Mouse (Mus musculus) olfactory bulb, adult 2 months (tissue): ENCODE measurements around the gene Lrrc8b. TPM values are rescaled to one million over a fixed set of nuclear protein-coding genes. Genes with fewer than 3 reads are reported as not detected.

Experiments used
- H3K27ac ChIP-seq: fragments of 200-500 bp; 2 replicates; pipeline ENCODE4 v1.5.1; 2012; ENCODE audit warnings: low read depth, low read length; ENCODE audit not compliant: insufficient read depth
- H3K4me1 ChIP-seq: fragments of 200-500 bp; 2 replicates; pipeline ENCODE4 v1.6.1; 2012; ENCODE audit warnings: low read length; ENCODE audit not compliant: control insufficient read depth, insufficient read depth
- H3K4me3 ChIP-seq: fragments of 200-500 bp; 2 replicates; pipeline ENCODE4 v1.5.1; 2012; ENCODE audit warnings: mild to moderate bottlenecking, low read depth, low read length, moderate library complexity; ENCODE audit not compliant: insufficient read depth
- CTCF ChIP-seq: fragments of 200-500 bp; IDR thresholded peaks from 2 replicates; pipeline ENCODE4 v1.5.1; 2012; ENCODE audit warnings: low read depth, mild to moderate bottlenecking, low read length, moderate library complexity; ENCODE audit not compliant: insufficient read depth
- POLR2A ChIP-seq: fragments of 200-500 bp; IDR thresholded peaks from 2 replicates; pipeline ENCODE4 v1.6.1; 2012; ENCODE audit warnings: mild to moderate bottlenecking, low read depth, low read length, moderate library complexity; ENCODE audit not compliant: insufficient read depth
- WGBS: fragments of 180-500 bp; shearing (Covaris S2); methylation state at CpG from one replicate; pipeline ENCODE4 v1.1.7; 2018; 5-methylcytosine and 5-hydroxymethylcytosine counted together
- polyA plus RNA-seq: library from polyadenylated mRNA; stranded (reverse); fragments of >200 nt; gene quantifications from 2 replicates; pipeline ENCODE4 v1.2.4, GENCODE M21; 2012; ENCODE audit warnings: low replicate concordance; ENCODE audit not compliant: missing spikeins, insufficient read depth, insufficient read length

The Lrrc8b gene
- polyA plus RNA-seq, 1 experiment: not detected

DNA sequence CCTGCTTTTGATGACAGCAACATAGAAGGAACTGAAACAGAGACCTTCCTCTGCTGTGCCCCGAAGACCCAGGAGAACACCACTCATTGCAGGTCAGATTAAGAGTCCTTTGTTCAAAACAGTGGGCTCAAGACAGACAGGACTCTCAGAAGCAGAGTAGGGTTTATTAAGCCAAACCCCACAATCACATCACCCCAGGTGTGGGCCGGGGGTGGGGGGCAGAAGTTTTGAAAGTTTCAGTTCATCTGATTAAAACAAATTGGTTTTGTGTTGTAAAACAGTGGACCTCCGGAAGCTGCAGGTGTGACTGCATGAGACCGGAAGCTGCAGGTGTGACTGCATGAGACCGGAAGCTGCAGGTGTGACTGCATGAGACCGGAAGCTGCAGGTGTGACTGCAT, 14.0 kb upstream of the Lrrc8b start:
- WGBS: 92% methylated on average over 6 of the region's 6 CpGs
- TF ChIP-seq POLR2A (no peak), CTCF (no peak)
- Histone ChIP-seq H3K4me1 (peaks cover 2% of the 10 kb centered on the region; the same call in 1 of the 2 replicates), H3K27ac (no peak overlapping the region), H3K4me3 (no peak overlapping the region)

- 3% methylated on average over 8 of the region's 8 CpGs for WGBS
- peaks cover 4% of the 10 kb centered on the region; the same call in 1 of the 2 replicates for H3K4me1 ChIP-seq
Observed at GRCm38 (mm10) chr5:105404961-105405360, 10.6 kb upstream of the Lrrc8b start.

GRCm38 (mm10) chr5:105407661-105408060, 7.9 kb upstream of the Lrrc8b start:
- no peak for TF ChIP-seq POLR2A
- TF ChIP-seq CTCF: no peak
- H3K4me1 ChIP-seq: 0 out of 2 replicates have a peak, but pooled peaks cover 2% of the 10 kb centered on the region
- H3K27ac ChIP-seq: no peak overlapping the region
- H3K4me3 ChIP-seq: no peak overlapping the region
- 97% methylated on average over 5 of the region's 5 CpGs for WGBS

More at GRCm38 (mm10) chr5:105404961-105405360, 10.6 kb upstream of the Lrrc8b start:
- no peak overlapping the region for H3K4me3 ChIP-seq
- no peak overlapping the region for H3K27ac ChIP-seq
- TF ChIP-seq CTCF (no peak), POLR2A (no peak)

- H3K4me1 ChIP-seq: 0 out of 2 replicates have a peak, but pooled peaks cover 2% of the 10 kb centered on the region
- no peak overlapping the region for H3K27ac ChIP-seq
- 97% methylated on average over 4 of the region's 4 CpGs for WGBS
- H3K4me3 ChIP-seq: no peak overlapping the region
- no peak for TF ChIP-seq POLR2A
- TF ChIP-seq CTCF: no peak
Observed at GRCm38 (mm10) chr5:105409092-105409491, 6.5 kb upstream of the Lrrc8b start.

DNA sequence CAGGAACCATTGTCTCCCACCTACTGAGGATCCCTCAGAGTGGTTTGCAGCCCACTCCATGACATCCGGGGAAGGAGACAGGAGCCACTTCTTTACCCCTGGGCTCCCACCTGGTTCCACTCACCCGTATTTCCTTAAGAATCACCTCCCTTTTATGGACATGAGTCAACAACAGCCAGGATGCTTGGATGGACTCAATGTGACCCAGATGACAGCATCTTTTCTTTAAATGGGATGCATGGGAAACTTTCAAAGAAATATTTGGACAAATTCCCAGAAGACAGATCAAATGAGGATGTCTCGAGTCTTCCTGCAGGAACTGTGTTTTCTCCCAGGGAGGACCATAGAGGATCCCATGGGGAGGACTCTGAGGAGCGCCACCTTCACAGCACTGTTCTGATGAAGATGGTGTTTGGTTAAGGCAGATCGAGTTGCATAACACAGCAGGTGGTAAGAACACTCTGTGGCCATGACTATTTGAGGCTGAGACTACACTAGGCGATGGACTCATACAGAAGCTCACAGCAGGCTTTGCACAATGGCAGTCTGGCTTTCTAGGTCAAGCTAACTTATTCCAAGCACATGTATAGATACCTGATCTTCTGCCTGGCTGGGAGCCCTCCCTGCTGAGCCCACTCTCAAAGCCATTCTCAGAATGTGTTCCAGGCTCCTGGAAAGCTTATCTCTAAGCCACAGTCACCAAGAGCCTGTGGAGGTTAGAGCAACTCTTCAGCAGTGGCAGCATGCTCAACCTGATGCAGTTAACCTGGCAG, 4.9 kb upstream of the Lrrc8b start:
- WGBS: 73% methylated on average over 6 of the region's 6 CpGs
- Histone ChIP-seq H3K4me1 (peaks cover 5% of the 10 kb centered on the region; the same call in 1 of the 2 replicates), H3K27ac (no peak overlapping the region), H3K4me3 (no peak overlapping the region)
- no peak for TF ChIP-seq CTCF
- no peak for TF ChIP-seq POLR2A

- 51% methylated on average over 4 of the region's 4 CpGs for WGBS
- peaks cover 5% of the 10 kb centered on the region; the same call in 1 of the 2 replicates for H3K4me1 ChIP-seq
- H3K4me3 ChIP-seq: no peak overlapping the region
- TF ChIP-seq POLR2A: no peak
- no peak for TF ChIP-seq CTCF
- no peak overlapping the region for H3K27ac ChIP-seq
Observed at GRCm38 (mm10) chr5:105411294-105411570, 4.3 kb upstream of the Lrrc8b start.

DNA sequence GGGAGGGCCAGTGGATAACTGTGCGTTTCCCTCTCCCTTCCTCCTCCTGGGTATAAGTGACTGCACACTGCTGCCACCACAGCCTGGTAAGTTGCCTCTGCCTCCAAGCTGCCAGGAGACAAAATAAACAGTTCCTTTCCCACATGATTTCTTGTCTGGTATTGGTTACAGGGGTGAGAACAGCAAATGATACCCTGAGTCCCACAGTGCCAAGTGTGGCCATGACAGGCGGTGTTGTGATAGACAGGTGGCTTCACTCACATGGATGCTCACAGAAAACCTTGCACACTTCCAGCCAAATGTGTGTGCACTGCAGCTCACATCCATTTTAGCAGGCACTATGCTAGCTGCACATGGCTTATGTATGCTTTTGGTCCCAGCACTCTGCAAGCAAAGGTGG, 3.8 kb upstream of the Lrrc8b start:
- H3K4me3 ChIP-seq: no peak overlapping the region
- no peak for TF ChIP-seq CTCF
- no peak for TF ChIP-seq POLR2A
- no peak overlapping the region for H3K27ac ChIP-seq
- peaks cover 5% of the 10 kb centered on the region; the same call in 1 of the 2 replicates for H3K4me1 ChIP-seq
- 73% methylated on average over 2 of the region's 2 CpGs for WGBS

DNA sequence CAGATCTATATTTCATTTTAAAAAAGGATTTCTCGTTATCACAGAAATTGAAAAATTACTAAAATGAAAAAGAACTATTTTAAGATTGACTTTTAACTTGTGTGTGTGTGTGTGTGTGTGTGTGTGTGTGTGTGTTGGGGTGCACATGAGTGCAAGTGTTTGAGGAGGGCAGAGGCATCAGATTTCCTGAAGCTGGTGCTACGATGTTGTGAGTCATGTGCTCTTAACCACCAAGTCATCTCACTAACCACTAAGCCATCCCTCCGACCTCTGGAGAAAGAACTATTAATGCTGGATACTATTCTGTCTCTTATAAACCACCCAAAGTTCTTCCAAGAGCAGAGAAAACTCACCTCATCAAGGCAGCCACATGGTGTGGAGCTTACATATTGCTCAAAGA, 2.9 kb upstream of the Lrrc8b start:
- H3K4me3 ChIP-seq: no peak overlapping the region
- H3K4me1 ChIP-seq: peaks cover 3% of the 10 kb centered on the region; the same call in 1 of the 2 replicates
- 88% methylated on average over 3 of the region's 3 CpGs for WGBS
- no peak for TF ChIP-seq POLR2A
- TF ChIP-seq CTCF: no peak
- no peak overlapping the region for H3K27ac ChIP-seq

DNA sequence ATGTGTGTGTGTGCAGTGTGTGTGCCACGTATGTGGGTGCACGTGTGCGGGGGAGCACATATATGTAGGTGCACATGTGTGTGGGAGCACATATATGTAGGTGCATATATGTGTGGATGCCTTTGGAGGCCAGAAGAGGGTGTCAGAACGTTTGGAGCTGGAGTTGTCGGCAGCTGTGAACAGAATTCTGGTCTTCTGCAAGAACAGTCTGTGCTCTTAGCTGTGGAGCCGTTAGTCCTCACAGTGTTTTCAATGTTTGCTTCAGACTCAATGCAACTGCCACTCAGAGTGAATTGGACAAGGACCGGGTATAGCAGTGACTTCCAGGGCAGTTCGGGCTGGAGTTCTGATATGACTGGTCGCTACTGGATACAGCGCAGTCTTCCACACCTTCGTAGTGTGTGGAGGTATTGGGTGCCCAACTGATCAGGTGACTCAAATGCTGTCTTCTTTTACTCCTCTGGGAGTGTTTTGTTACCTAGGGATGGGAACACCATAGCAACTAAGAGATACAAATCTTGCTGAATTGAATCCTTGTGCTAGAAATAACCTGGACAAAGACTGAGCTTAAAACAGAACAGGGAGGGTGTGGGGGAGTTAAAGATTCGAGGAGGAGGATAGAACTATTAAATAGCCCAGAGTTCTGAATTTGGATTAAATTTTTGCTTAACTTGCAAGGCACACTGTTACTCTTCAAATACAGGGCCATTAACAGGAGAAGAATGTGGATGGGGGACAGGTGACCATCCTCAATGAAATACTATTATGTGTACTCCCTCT, 1.0 kb upstream of the Lrrc8b start:
- TF ChIP-seq CTCF (no peak), POLR2A (no peak)
- Histone ChIP-seq H3K4me1 (peaks cover 3% of the 10 kb centered on the region; the same call in 1 of the 2 replicates), H3K4me3 (no peak overlapping the region), H3K27ac (peak overlapping the region; percentile 91)
- 68% methylated on average over 12 of the region's 12 CpGs for WGBS
